Mouse (Mus musculus) kidney, postnatal 25 days (tissue): ENCODE measurements around the gene Frs2.
"Not testable (repeated sequence)": the region's sequence is repeated elsewhere in the genome, so short reads cannot be mapped to it uniquely, and the experiment has no call there.

Experiments used
- DNase-seq, 2 experiments: peaks; one replicate each; pipeline ENCODE4 v3.0.0; 2021; ENCODE audit warnings: mixed read lengths in 2 of 2

The Frs2 gene

DNA sequence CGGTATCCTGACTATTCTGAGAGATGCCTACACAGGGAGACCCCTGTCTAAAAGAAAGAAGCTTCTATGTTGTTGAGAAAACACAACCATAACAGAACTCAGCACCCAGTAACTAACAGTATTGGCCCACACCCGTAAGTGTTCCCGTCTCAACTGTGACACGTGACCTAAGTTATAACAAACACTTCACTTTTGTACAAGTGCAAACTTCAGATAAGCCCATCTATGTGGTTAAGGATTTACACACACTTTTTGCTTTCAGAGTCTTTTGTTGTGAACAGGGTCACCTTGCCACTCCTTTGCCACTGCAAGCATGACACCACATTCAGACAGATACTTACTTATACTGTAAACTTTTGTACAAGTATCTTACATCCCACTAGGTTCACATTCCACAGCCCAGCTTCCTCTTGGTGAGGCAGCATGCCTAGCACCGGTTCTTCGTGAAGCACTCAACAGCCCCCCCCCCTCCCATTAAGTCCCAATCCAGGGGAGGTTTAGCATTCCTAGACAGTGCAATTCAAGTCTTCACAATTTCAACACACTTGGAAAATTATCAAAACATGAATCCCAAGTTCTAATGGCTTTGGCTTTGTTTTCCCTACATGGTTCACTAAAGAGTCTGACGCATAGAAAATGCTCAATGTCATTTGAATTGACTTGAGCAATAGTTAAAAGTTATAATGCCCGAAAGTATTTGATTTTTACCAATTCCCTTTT is 2.6 kb downstream of the Frs2 start:
- no peak for DNase-seq

DNA sequence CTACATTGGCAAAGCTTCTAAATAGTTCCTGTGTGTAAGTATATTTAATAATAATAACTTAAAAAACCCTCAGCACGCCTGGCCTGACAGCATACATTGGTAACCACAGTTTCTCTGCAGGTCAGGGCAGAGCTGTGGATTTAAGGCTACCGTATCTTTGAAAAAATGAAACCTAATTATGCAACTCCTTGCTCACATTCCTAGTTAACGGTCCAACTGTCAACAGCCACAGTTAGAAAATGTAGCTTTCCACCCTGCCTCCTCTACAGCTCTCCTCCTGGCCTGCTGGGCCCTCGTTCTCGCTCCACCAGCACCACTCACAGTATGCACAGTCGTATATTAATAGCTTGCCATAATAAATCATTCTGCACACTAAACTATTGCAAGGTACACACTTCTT is 3.7 kb downstream of the Frs2 start:
- DNase-seq: no peak

DNA sequence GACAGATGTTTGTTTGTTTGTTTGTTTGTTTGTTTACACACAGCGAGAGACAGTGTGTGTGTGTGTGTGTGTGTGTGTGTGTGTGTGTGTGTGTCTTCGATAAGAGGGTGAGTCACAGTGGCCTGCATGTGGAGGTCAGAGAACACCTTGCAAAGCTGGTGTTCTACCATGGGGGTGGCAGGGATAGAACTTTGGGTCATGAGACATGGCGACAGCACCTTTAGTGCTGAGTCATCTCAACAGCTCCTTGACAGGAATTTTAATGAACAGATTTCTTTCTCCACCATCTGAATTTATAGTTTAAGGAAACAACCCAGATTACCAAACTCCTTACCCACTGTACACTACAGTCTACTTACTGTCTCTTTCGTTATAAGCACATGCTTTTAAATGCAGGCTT is 4.3 kb downstream of the Frs2 start:
- DNase-seq: no peak

DNA sequence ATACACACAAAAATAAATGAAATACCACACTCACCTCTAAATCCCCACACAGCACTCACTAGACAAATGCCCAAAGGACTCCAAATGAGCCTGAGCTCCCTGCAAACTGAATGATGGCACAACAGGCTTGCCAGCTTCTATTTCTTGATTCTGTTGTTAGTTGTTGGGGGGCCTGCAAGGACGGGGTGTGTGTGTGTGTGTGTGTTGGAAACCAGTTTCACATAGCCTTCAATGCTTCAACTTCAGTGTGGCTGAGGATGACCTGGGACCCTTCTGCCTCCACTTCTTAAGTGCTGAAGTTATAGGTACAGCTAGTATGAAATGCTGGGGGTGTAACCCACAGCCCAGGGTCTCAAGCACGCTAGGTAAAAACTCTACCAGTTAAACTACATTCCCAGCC is 5.0 kb downstream of the Frs2 start:
- no peak for DNase-seq

DNA sequence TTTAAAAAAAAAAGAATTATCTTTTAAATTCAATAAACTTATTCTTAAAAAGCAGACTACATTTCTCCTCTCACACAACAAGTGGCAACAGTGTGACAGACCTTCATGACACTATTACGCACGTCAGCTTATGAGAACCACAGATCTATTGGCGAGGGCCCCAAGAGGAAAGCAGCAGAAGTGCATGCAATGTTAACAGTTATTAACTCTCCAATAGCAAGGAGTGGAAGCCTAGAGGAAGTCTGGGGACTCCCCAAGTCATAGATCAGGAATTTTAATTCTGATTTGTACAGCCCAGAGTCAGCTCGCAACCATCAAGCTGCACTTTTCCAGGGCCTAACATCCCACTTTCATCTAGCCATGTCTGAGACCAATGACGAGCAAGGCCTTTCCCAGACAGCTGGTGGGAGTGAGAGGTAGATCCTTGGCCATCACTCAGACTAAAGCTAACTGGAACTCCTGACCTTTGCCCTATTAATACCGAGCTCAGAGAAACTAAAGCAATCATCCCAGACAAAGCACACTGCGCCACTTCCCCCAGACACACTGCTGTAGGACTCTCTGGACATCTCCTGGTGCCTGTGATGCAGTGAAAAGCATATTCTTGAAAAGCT is 6.3 kb downstream of the Frs2 start:
- DNase-seq: no peak

DNA sequence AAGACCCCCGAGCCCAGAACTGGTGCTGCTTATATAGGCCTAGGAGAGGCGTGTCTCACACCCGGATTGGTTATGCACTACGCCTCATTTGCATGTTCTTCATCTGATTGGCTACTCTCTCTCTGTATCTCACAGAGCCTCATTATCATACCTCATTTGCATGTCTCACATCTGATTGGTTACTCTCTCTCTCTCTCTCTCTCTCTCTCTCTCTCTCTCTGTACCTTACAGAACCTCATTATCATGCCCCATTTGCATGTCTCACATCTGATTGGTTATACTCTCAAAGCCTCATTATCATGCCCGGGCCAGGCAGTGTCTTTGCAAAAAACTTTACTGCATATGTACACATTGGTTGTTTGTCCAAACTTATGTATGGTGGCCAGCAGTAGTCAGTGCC is 16.8 kb downstream of the Frs2 start:
- DNase-seq: not testable (repeated sequence)

DNA sequence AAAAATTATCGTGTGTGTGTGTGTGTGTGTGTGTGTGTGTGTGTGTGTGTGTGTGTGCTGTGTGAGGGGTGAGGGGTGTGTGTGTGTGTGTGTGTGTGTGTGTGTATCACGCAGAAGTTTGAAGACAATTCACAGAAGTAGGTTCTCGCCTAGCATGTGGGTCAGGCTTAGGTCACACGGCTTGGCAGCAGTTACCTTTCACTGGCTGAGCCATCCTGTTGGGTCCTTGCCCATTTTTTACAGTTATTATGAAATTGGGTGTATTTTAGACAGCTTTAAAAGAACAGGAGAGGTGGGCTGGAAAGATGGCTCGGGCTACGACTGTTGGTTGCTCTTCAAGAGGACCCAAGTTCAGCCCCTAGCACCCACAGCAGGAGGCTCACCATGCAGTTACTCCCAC is 18.3 kb downstream of the Frs2 start:
- DNase-seq: peak; percentile 70 to 71

DNA sequence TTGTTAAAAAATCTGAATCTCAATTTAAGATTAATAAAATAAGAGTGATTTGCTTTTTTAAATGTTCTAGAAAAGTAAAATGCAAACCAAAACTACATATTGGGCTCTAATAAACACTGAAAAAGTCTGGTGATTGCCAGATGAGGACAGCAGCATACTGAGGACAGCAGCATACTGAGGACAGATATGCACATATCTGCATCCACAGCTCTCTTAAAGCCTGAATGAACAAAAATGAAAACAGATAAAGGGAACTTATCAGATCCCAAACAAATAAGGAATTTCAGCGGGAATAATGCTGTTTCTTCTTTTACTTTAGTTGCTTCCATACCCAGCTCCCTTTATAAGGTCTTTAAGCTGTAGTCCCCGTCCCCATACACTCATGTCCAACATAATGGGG is 19.6 kb downstream of the Frs2 start:
- no peak for DNase-seq

DNA sequence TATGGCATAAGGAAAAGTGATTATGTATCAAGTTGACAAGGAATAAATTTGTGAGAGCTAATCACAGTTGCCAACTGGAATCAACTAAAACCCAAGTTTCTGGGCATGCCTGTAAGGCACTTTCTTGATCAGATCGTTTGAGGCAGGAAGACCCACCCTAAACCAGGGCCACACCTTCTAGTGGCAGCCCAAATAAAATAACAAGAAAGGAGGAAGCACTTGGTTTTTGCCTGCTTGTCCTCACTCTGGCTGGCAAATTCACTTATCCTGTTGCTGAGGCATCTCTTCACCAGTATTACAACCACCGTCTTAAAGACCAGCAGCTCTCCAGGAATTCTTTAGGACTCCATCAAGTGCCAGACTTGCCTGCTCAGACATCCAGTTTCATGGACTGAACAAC is 20.9 kb downstream of the Frs2 start:
- DNase-seq: no peak

DNA sequence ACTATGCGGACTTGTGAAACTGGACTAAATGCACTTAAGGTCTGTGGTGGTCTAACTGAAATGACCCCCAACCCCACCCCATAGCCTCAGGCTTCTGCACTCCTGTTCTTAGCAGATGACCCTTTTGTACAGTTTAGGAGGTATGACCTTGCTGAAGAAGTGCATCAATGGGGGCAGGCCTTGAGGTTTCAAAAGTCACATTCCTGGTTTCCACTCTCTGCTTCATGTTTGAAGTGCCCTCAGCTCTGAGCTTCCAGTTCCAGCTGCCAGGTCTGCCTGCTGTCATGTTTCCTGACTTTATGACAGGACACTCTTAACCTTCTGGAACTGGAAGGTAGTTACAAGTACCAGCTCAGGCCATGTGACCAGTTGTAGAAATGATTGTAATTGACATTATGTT is 21.6 kb downstream of the Frs2 start:
- DNase-seq: no peak

DNA sequence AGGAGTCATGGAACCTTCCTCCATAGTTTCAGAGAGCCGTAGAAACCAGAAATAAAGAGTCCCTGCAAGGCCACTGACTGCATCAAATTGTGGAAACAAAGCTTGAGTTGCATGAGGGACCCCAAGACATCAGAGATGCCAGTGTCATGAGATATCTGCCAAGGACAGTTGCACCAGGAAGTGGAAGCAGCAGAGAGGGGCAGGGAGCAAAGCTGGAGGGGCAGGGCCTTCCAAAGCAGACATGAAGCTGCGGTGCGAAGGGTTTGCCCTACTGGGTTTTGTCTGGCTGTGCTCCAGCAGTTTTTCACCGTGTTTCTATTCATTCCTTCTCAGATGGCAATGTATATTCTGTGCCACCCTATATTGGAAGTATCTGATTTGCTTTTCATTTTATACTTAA is 22.1 kb downstream of the Frs2 start:
- no peak for DNase-seq

DNA sequence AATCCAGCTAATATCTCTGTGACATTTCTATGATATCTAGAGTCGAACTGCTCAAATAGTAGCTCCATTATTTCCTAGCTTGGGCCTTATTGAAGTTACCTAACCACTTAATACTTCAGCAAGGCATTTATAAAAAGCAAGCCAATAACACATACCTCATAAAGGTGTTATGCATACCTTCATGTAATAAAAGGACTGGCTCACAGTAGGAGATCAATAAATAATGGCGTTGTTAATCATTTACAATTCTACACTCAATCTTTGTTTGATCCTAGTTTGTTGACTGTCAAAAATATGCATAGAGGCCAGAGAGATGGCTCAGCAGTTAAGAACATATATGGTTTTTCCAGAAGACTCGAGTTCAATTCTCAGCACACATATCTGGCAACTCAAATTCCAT is 26.9 kb downstream of the Frs2 start:
- no peak for DNase-seq

DNA sequence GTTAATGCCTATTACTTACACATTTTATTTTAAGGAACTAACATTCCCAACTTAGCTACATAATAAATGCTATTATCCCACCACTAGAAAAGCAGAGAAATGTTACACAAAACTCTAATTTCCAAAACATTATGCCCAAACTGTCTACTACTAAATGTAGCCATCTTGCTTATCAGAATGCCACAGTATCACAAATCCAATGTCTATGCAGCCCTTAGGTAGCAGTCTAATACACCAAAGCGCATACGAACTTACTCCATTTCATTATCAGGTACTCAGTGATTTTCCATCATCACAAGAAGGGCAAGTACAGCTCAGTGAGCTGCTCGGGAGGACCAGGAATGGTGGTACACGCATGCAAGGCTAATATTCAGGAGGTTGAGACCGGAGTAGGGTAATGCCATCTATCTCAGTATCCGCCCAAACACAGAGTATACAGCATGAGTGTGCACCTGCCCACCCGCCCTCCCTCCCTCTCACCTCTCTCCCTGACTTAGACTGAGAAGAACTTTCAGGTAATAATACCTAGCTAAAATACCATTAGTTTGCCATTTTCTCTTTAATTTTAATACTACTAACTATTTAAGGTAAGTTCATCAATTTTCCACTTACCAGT is 28.2 kb downstream of the Frs2 start:
- DNase-seq: no peak

DNA sequence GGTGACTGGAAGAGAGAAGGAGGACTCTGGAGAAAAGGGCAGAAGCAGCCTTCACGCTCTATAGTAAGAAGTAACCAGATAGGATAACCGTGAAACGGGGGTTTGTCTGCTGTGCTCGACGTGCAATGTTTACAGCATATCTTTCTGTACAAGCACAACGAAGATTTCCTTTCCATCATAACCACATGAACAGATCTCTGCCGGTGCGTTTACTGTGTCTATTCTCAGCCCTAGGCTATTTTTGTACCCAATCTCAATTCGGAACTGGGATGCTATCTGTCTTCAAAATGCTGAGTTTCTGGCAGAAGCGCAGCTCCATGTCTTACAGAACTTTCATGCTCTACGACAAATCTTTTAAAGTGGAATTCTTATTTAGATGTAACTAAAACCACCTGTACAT is 28.8 kb downstream of the Frs2 start:
- DNase-seq: no peak

DNA sequence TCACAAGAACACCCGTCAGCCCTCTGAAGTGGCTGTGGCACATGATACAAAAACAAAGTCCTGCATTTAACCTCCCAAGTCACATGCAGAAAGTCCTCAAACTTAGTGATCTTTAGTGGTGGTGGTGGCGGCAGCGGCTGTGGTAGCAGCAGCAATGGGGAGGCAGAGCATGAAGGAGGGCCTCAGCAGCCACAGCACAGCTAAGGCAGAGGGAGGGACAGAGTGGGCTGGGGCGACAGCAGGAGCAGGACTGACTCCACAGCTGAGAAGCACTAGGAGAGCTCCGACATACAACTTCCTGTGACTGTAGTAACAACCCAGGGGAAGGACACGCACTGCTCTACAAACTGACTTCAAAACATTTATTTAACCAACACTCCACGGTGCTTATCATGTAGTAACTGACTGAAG is 29.9 kb downstream of the Frs2 start:
- peak in 1 of 2 experiments; percentile 30 for DNase-seq

DNA sequence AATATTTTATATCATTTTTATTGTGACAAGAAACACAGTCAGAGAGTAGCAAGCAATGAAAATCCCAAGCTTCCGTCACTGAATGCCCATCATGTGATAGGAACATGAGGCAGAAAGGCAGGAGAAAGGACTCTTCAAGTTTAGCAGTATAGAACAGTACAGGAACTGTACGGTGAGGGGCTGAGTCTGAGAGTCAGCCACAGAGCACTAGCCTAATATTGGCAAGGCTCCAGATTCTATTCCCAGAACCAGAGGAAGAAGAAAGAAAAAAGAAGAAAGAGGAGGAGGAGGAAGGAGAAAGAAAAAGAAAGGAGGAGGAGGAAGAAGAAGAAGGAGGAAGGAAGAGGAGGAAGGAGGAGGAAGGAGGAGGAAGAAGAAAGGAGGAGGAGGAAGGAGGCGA is 32.7 kb downstream of the Frs2 start:
- DNase-seq: no peak

DNA sequence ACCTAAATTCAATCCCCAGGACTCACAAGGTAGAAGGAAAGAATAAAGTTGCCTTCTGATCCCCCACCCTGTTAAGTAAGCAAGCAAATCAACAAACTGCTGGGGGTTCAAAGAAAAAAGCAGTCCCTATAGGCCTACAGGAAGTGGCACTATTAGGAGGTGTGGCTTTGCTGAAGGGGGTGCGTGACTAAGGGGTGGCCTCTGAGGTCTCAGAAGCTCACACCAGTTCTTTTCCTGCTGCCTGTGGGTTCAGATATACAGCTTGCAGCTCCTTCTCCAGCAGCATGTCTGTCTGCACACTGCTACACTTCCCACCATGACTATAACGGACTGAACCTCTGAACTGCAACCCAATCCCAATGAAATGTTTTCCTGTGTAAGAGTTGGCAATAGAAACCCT is 35.8 kb downstream of the Frs2 start:
- DNase-seq: no peak

DNA sequence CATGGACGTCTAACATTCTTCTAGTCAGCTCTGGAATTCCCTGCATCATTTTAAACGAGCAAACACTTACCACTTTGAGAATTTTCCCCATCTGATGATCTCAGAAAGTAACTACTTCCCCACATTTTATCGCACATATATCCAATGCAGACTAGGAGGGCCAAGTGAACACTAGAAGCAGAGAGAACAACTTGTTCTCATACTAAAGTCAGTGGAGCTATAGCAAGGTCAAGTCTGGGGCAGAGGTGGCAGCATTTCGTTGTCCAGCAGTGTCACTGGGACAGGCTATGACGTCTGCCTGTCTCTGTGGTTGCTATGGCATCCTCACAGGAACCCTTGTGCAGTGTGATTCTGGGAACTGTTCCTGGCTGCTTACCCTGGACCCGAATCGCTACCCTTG is 36.9 kb downstream of the Frs2 start:
- peak in 1 of 2 experiments; percentile 44 for DNase-seq

DNA sequence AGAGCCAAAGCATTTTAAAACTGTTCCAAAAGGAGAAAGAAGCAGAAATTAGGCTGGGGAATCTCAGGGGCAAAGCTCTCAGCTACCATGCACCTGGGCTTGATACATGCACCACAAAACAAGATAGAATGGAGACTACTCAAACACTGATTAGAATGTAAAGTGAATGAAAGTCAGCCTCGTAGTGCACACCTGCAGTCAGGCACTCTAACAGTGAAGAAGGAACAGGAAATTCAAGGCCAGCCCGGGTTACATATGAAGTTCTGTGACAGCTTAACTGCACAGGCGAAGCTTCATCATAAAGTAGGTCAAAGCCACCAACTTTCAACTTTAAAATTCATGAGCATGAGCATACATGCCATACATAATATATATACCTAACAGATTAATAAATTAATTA is 38.1 kb downstream of the Frs2 start:
- DNase-seq: no peak

DNA sequence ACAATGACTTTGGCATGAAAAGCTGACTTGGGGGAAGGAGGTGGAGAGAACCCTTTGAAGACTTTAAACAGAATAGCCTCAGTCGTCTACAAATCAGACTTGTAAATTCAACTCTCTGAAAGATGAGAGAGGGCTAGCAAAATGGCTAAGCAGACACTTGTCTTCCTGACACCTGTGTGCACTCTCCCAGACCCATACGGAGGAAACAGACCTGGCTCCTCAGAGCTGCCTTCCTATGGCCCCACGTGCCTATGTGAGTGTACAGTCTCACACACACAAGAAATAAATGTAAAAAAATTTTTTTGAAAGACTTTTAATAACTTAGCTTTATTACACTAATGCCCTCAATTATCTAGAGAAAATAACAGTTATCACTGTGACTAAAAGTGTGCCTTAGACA is 41.6 kb downstream of the Frs2 start:
- no peak for DNase-seq

DNA sequence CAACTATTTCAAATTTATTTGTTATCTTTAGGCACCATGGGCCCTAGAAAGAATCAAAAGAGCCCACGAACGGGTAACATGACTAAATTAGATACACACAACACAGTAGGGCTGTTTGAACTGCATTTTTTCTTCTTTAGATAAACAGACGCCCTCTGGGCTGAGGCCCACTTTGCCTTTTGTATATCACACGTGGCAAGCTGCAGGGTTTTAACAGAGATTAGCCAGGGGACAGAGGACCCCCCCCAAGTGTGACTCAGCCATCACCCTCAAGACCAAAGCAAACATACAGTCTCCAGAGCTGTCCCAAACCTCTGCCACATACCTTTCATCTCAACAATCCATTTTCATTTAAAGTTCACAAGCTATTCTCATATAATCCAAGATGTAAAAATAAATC is 42.1 kb downstream of the Frs2 start:
- no peak for DNase-seq

DNA sequence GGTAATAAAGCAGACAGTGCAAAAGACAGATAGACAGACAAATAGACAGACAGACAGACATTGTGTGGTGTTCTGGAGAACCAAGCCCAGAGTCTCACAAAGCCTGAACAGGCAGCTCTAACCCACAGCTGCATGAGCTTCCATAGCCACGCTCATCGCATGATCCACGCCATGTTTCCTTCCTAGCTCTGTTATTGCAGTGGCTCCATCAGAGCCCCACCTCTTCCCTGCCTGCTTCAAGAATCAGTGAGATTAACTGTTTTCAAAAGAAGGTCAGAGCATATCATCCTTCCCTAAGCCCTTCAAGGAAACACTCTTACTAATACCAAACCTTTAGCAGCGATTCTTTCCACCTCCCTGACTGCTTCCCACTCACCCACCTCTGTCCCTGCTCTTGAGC is 43.3 kb downstream of the Frs2 start:
- no peak for DNase-seq

DNA sequence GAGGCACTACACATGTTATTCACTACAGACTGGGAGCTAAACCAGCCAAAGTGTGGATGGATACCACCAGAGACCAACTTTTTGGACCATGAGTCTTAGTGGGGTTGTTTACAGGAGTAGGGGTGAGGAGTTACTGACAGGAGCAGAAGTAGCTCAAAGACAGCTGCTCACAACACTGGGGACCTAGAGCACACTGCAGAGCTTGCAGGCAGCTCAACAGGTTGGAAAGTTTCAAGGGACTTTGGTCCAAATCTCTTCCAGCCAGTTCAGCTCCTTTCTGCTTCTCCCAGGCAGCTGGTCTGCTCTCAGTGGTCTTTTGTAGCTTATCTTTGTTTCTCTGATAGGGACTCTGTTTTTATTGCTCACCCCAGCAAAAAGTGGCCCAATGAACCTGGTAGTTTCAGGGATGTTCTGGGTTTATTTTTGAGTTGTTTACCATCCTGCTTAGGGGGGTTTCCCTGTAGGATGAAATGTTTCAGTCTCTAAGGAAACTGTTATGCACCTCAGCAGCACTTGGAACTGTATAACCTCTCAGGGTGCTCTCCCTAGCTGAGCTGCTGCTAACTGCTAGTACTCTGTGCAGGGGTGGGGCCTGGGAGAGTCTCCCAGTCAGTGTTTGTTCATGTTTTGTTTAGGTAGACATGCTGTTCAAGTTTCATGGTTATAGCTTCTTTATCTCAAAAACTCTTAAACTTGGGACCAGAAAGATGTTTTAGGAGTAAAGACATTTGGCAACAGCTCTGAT is 44.3 kb downstream of the Frs2 start:
- DNase-seq: no peak

DNA sequence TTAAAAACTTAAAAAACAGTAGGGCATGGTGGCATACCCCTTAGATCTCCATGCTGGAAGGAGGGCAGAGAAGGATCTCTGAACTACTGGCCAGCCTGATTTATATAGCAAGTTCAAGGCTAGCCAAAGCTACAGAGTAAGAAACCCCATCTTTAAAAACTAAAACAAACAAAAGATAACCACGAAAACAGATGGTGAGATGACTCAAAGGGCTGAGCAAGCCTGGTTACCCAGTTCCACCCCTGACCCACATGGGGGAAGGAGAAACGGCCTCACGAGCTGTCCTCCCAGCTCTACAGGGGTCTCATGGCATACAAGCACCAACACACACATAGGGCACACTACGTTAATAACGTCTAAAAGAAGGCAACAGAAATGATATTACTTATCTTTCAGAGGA is 48.2 kb downstream of the Frs2 start:
- DNase-seq: no peak
